Mouse (Mus musculus): ENCODE measurements around the gene Abhd12b.

GRCm38 (mm10) chr12:70195426-70195825 lies 41.5 kb downstream of the Abhd12b start:
- no peak for TF ChIP-seq ZC3H11A (IDR thresholded peaks at IDR 0.05; ENCODE audit: borderline replicate concordance, low read depth, low read length)
- TF ChIP-seq HCFC1 (IDR thresholded peaks at IDR 0.05; ENCODE audit: borderline replicate concordance, insufficient read depth, low read length): no peak
- TF ChIP-seq ZNF384 (IDR thresholded peaks at IDR 0.05; ENCODE audit: low read depth, low read length): no peak

All from ES-E14 (cell line).